Mouse (Mus musculus) liver, adult 2 months (tissue): ENCODE measurements around the gene Cela2a. TPM values are rescaled to one million over a fixed set of nuclear protein-coding genes. Genes with fewer than 3 reads are reported as not detected.
"Not testable (repeated sequence)": the region's sequence is repeated elsewhere in the genome, so short reads cannot be mapped to it uniquely, and the experiment has no call there.

Experiments
- DNase-seq: peaks from one replicate; pipeline ENCODE4 v3.0.0-alpha.2; 2011; ENCODE audit warnings: low read depth, low spot score; ENCODE audit errors: extremely low read depth
- H3K27ac ChIP-seq: fragments of 200-500 bp; replicated peaks from 2 replicates; pipeline ENCODE4 v1.5.1; 2012; ENCODE audit warnings: low read depth, mild to moderate bottlenecking, control low read depth, inconsistent platforms, low read length; ENCODE audit not compliant: insufficient read depth
- H3K27me3 ChIP-seq: fragments of 200-500 bp; 2 replicates; pipeline ENCODE4 v1.6.1; 2012; ENCODE audit warnings: mild to moderate bottlenecking, moderate library complexity, low read length, inconsistent platforms; ENCODE audit not compliant: control insufficient read depth, insufficient read depth
- H3K36me3 ChIP-seq: fragments of 200-500 bp; 2 replicates; pipeline ENCODE4 v1.6.1; 2012; ENCODE audit warnings: low read length, inconsistent platforms; ENCODE audit not compliant: control insufficient read depth, insufficient read depth
- H3K4me1 ChIP-seq: fragments of 200-500 bp; 2 replicates; pipeline ENCODE4 v1.6.1; 2011; ENCODE audit warnings: low read length; ENCODE audit not compliant: control insufficient read depth, insufficient read depth
- H3K4me3 ChIP-seq: fragments of 200-500 bp; 2 replicates; pipeline ENCODE4 v1.5.1; 2011; ENCODE audit warnings: low read depth, mild to moderate bottlenecking, control low read depth, low read length, moderate library complexity; ENCODE audit not compliant: insufficient read depth
- H3K79me2 ChIP-seq: fragments of 200-500 bp; 2 replicates; pipeline ENCODE4 v1.6.1; 2012; ENCODE audit warnings: inconsistent platforms, mild to moderate bottlenecking, low read length, moderate library complexity; ENCODE audit not compliant: control insufficient read depth, insufficient read depth
- H3K9ac ChIP-seq: fragments of 200-500 bp; 2 replicates; pipeline ENCODE4 v1.6.1; 2012; ENCODE audit warnings: low read depth, mild to moderate bottlenecking, control low read depth, inconsistent platforms, low read length
- CTCF ChIP-seq: fragments of 200-500 bp; IDR thresholded peaks from 2 replicates; pipeline ENCODE4 v1.5.1; 2011; ENCODE audit warnings: low read depth, low read length, control low read depth
- POLR2A ChIP-seq: fragments of 200-500 bp; IDR thresholded peaks from 2 replicates; pipeline ENCODE4 v1.6.1; 2011; ENCODE audit warnings: low read length, control low read depth; ENCODE audit not compliant: insufficient read depth; ENCODE audit errors: extremely low read depth
- WGBS: fragments of 180-500 bp; shearing (Covaris S2); methylation state at CpG from one replicate; pipeline ENCODE4 v1.1.7; 2018; 5-methylcytosine and 5-hydroxymethylcytosine counted together
- polyA plus RNA-seq: library from polyadenylated mRNA; depleted of rRNA; stranded (reverse); fragments of >200 nt; gene quantifications from 2 replicates; pipeline ENCODE4 v1.2.3, GENCODE M21; 2012
- total RNA-seq: library from RNA; depleted of rRNA; stranded (reverse); fragments of >200 nt; gene quantifications from 2 replicates; pipeline ENCODE4 v1.2.3, GENCODE M21; 2014

Cela2a gene
- total and polyA plus RNA-seq, 2 experiments, result 4.8 to 238 TPM

GRCm38 (mm10) chr4:141781201-141781985 is 44.6 kb downstream of the Cela2a start:
- no peak overlapping the region for H3K4me3 ChIP-seq
- H3K27ac ChIP-seq, result no peak overlapping the region
- H3K36me3 ChIP-seq, result peaks cover 15% of the 10 kb centered on the region
- no peak for DNase-seq
- 90% methylated on average over 8 of the region's 8 CpGs for WGBS
- H3K27me3 ChIP-seq, result no peaks in the 10 kb centered on the region
- TF ChIP-seq POLR2A, result no peak
- no peak for TF ChIP-seq CTCF
- H3K9ac ChIP-seq, result no peak overlapping the region
- H3K4me1 ChIP-seq, result no peaks in the 10 kb centered on the region
- H3K79me2 ChIP-seq, result peaks cover 2% of the 10 kb centered on the region; the same call in 1 of the 2 replicates

GRCm38 (mm10) chr4:141779828-141780227 is 46.1 kb downstream of the Cela2a start:
- TF ChIP-seq CTCF, result no peak
- TF ChIP-seq POLR2A, result no peak
- H3K27me3 ChIP-seq, result no peaks in the 10 kb centered on the region
- H3K27ac ChIP-seq, result no peak overlapping the region
- no peaks in the 10 kb centered on the region for H3K4me1 ChIP-seq
- 95% methylated on average over 8 of the region's 8 CpGs for WGBS
- no peaks in the 10 kb centered on the region for H3K79me2 ChIP-seq
- no peak overlapping the region for H3K9ac ChIP-seq
- no peak for DNase-seq
- peaks cover 26% of the 10 kb centered on the region for H3K36me3 ChIP-seq
- H3K4me3 ChIP-seq, result no peak overlapping the region

- H3K27me3 ChIP-seq, H3K4me3 ChIP-seq, H3K4me1 ChIP-seq, DNase-seq, H3K9ac ChIP-seq, H3K79me2 ChIP-seq, H3K27ac ChIP-seq: not testable (repeated sequence)
- WGBS, result 96% methylated on average over 4 of the region's 4 CpGs
- H3K36me3 ChIP-seq, result peaks cover 44% of the 10 kb centered on the region
These were observed 52.9 kb downstream of the Cela2a start for GRCm38 (mm10) chr4:141773019-141773418.

- DNase-seq, result no peak
- no peak for TF ChIP-seq POLR2A
- no peak for TF ChIP-seq CTCF
- H3K36me3 ChIP-seq, result peaks cover 43% of the 10 kb centered on the region
- no peaks in the 10 kb centered on the region for H3K79me2 ChIP-seq
- no peaks in the 10 kb centered on the region for H3K27me3 ChIP-seq
- WGBS, result 95% methylated on average over 8 of the region's 8 CpGs
- H3K4me3 ChIP-seq, result no peak overlapping the region
- no peaks in the 10 kb centered on the region for H3K4me1 ChIP-seq
- no peak overlapping the region for H3K27ac ChIP-seq
- H3K9ac ChIP-seq, result no peak overlapping the region
These were observed 54.1 kb downstream of the Cela2a start for GRCm38 (mm10) chr4:141771823-141772222.

- H3K4me1 ChIP-seq, result 0 out of 2 replicates have a peak, but pooled peaks cover 2% of the 10 kb centered on the region
- 32% methylated on average over 8 of the region's 8 CpGs for WGBS
These were observed 56.3 kb downstream of the Cela2a start for GRCm38 (mm10) chr4:141769501-141770160.

More at GRCm38 (mm10) chr4:141769501-141770160, 56.3 kb downstream of the Cela2a start:
- Histone ChIP-seq H3K27ac (no peak overlapping the region), H3K79me2 (no peaks in the 10 kb centered on the region), H3K36me3 (peaks cover 27% of the 10 kb centered on the region), H3K27me3 (no peaks in the 10 kb centered on the region), H3K4me3 (no peak overlapping the region), H3K9ac (no peak overlapping the region)
- TF ChIP-seq CTCF (no peak), POLR2A (no peak)
- no peak for DNase-seq
